Mouse (Mus musculus): ENCODE data around the gene Aqp8. TPM values are rescaled to one million over a fixed set of nuclear protein-coding genes. Genes with fewer than 3 reads are reported as not detected.

Aqp8 gene
- polyA plus RNA-seq, 1 experiment from 2014 or later, result 30.8 TPM

DNA sequence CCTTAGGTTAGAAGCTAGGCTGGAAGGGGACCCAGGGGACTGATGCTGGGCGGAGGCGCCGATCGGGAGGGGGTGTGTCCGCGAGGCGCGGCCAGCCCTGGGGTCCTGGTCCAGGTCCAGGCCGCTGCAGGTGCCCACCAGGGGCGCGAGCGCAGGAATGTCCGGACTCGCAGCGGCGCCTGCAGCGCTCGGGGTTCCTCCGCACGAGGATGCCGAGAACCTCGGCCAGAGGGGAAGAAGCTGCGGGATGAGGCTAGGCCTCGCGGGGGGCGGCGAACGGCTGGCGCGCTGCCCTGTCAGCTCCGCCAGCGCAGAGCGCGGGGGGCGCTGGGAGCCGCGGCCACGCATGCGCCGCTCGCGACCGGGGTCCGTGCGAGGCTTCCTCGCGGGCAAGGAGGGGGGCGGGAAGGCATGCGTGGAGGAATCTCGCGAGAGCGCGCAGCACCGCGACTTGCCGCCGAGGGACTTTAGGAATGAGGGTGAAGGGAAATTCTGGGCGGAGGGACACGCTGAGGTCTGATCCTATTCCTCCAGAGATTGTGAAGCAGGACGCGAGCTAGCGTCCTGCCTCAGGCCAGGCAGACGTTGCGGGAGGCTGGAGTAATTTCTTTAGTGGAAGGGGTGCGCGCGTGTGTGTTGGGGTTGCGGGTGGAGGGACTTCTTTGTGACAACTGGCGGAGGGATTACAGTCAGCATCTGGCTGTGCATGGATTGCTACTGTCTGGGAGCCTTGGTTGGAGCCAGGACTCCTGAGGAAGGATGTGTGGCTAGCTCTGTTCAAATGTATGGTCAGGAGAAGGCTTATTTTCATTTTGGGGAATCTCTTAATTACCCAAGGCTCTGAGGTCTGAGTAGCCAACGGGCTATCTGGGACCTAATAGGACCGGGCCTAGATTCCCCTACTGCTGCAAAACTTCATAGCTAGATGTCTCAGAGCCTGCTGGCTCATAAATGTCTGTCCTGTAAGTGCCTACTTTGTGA lies 38.4 kb downstream of the Aqp8 start, which contains the start of gene Zkscan2:
Zkscan2 (minus strand) TSS at position 211 of the 981 bp plus-strand sequence.
- no peaks in the 10 kb centered on the region for H3K36me3 ChIP-seq (ENCODE audit: control insufficient read depth, insufficient read depth)
- H3K4me1 ChIP-seq (replicated peaks; ENCODE audit: control insufficient read depth, insufficient read depth, low read length), result no peaks in the 10 kb centered on the region
- peak; percentile 61 for ATAC-seq
- H3K9me3 ChIP-seq (ENCODE audit: control insufficient read depth), result no peaks in the 10 kb centered on the region
- no peak for TF ChIP-seq CTCF (IDR thresholded peaks at IDR 0.05; ENCODE audit: low read depth)
- H3K27ac ChIP-seq (ENCODE audit: low read depth, low read length), result no peak within 1 kb of the TSS
- H3K4me2 ChIP-seq (replicated peaks; ENCODE audit: low read depth), result peak within 1 kb of the TSS; percentile 74
- H3K27me3 ChIP-seq (replicated peaks; ENCODE audit: control insufficient read depth, insufficient read depth, low read length), result peaks cover 13% of the 10 kb centered on the region; the same call in 1 of the 2 replicates
- H3K9ac ChIP-seq (ENCODE audit: low read depth, low read length), result peak within 1 kb of the TSS; percentile 19; the same call in 1 of the 2 replicates
- WGBS, result 2% methylated on average over 71 of the region's 71 CpGs
- peak within 1 kb of the TSS; percentile 47 for H3K4me3 ChIP-seq (ENCODE audit: low read depth, low read length)

DNA sequence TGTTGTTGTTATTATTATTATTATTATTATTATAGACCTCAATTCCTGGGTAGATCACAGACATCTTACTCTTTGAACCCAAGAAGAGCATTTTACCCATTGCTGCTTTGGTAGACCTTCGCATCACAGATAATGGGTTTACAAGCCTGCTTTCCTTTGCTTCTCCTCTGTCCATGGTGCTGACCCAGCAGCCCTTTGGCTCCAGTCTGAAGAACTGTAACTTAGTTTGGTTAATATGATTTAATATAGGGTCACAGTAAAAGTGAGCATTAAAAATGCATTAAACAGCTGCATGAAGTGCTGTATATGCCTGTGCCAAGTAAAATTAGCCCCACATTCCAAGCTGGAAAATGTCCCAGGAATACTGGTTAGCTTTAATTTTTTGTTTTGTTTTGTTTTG lies 41.3 kb downstream of the Aqp8 start:
- Histone ChIP-seq H3K4me1 (replicated peaks; ENCODE audit: control insufficient read depth, insufficient read depth, low read length) (no peaks in the 10 kb centered on the region), H3K27me3 (replicated peaks; ENCODE audit: control insufficient read depth, insufficient read depth, low read length) (peaks cover 13% of the 10 kb centered on the region; the same call in 1 of the 2 replicates), H3K9ac (ENCODE audit: low read depth, low read length) (no peak overlapping the region), H3K36me3 (ENCODE audit: control insufficient read depth, insufficient read depth) (no peaks in the 10 kb centered on the region), H3K27ac (ENCODE audit: low read depth, low read length) (no peak overlapping the region), H3K4me3 (ENCODE audit: low read depth, low read length) (no peak overlapping the region), H3K9me3 (ENCODE audit: control insufficient read depth) (no peaks in the 10 kb centered on the region), H3K4me2 (replicated peaks; ENCODE audit: low read depth) (no peak overlapping the region)
- no peak for TF ChIP-seq CTCF (IDR thresholded peaks at IDR 0.05; ENCODE audit: low read depth)
- 21% methylated on average over 1 of the region's 1 CpGs for WGBS
- no peak for ATAC-seq

DNA sequence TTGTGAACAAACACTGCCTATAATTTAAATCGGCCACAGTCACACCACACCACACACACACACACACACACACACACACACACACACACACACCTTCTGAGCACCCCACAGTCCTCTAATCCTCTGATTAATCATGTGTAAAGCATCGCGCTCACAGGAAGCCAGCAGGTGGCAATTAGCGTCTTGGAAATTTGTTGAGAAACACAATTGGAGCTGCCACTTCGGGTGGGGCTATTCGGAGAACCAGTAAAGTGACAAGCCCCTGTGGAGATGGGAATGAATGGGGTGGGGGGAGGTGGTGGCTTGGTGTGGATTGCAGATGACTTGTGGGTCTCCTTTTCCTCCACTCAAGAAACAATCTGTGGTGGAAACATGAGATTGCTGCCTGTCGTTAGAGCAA lies 45.9 kb downstream of the Aqp8 start:
- WGBS, result 84% methylated on average over 7 of the region's 7 CpGs
- H3K27me3 ChIP-seq (replicated peaks; ENCODE audit: control insufficient read depth, insufficient read depth, low read length), result no peaks in the 10 kb centered on the region
- no peaks in the 10 kb centered on the region for H3K36me3 ChIP-seq (ENCODE audit: control insufficient read depth, insufficient read depth)
- TF ChIP-seq CTCF (IDR thresholded peaks at IDR 0.05; ENCODE audit: low read depth), result no peak
- no peak overlapping the region for H3K4me3 ChIP-seq (ENCODE audit: low read depth, low read length)
- no peaks in the 10 kb centered on the region for H3K9me3 ChIP-seq (ENCODE audit: control insufficient read depth)
- no peak overlapping the region for H3K27ac ChIP-seq (ENCODE audit: low read depth, low read length)
- ATAC-seq, result no peak
- H3K4me2 ChIP-seq (replicated peaks; ENCODE audit: low read depth), result no peak overlapping the region
- H3K9ac ChIP-seq (ENCODE audit: low read depth, low read length), result no peak overlapping the region
- H3K4me1 ChIP-seq (replicated peaks; ENCODE audit: control insufficient read depth, insufficient read depth, low read length), result no peaks in the 10 kb centered on the region

Other genes with a start within 250 kb of the Aqp8 start
- 25.1 and 29.0 TPM in 2 replicates for gene Slc5a11, start 247.5 kb upstream of the Aqp8 start, polyA plus RNA-seq (2015; fragmentation: Nextera tagmentation; extraction: Ambion mirVana)
- 36.2 and 41.5 TPM in 2 replicates for gene Lcmt1, start 92.5 kb upstream of the Aqp8 start, polyA plus RNA-seq (2015; fragmentation: Nextera tagmentation; extraction: Ambion mirVana)
- 17.2 and 18.0 TPM in 2 replicates for gene Arhgap17, start 92.4 kb upstream of the Aqp8 start, polyA plus RNA-seq (2015; fragmentation: Nextera tagmentation; extraction: Ambion mirVana)
- 0.31 and 0.38 TPM in 2 replicates for gene Zkscan2, start 38.2 kb downstream of the Aqp8 start, polyA plus RNA-seq (2015; fragmentation: Nextera tagmentation; extraction: Ambion mirVana)

All from intestine, postnatal 0 days (tissue).